Mouse (Mus musculus): ENCODE data around the gene Tgfb2. TPM values are rescaled to one million over a fixed set of nuclear protein-coding genes. Genes with fewer than 3 reads are reported as not detected.

Tgfb2 gene
- 1 to 10 TPM in 1 of 2 experiments, under 1 TPM in 1; 0.42 to 1.5 TPM for polyA plus RNA-seq (2017; shearing (Covaris generic))

DNA sequence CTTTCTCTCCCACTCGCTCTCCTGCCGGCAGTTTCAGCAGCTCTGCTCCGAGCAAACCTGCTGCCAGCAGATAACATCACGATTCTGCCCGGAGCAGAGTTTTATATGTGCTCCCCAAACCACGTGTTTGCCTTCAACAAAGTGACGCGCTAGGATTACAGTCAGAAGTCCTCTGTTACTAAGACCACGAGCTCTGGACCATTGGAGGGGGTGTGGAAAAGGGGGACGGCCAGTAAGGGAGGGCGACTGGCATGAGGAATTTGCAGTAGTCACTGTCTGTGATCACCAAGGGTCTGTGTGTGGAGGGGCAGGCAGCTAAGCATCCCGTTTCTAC is at the start of gene Tgfb2:
Tgfb2 (minus strand) TSS at position 75 of the 334 bp plus-strand sequence.

DNA sequence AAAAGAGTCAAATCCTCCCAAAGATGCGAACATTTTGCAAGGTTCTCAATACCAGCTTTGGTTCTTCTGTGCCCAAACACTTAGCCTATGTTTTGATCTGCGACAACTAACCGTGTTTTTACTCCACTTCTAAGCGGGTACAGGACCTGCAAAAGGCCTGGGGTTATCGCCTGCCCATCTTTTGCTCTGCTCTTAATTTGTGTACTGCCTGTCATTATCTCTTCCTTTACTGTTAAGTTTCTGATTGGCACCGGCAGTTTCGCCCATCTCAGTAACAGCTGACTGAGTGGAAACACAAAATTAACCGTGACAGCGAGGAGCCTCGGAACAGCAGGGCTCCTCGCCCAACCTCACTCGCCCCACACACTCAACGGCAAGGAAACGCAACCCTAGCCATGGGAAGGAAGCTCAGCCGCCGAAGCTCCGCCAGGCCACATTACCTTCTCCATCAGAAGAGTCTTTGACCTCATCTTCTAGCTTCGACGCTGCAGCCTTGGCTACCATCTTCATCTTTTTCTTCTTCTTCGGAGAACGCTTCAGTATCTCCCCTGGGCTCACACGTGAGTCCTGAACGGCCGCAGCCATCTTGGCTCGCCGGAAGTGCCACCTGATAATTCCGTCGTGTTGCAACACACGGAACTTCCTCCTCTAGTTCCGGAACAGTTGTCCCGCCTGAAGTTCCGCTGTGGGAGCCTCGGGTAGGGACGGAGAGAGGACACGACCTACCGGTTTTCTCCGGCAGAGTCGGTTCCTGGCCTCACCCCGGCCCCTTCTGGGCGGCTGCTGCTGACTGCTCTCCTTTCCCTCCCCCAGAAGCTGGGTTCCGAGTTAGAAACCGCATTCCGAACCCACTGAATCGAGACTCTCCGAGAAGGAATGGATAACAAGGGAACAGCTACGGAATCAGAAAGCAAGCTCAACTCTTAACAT is 43.2 kb upstream of the Tgfb2 start, which contains the start of gene Rrp15:
Rrp15 (minus strand) TSS at position 635 of the 930 bp plus-strand sequence.

Other genes with a start within 250 kb of the Tgfb2 start
- gene Rrp15, start 43.4 kb upstream of the Tgfb2 start, polyA plus RNA-seq (2017; shearing (Covaris generic)), result 10 to 100 TPM; 29.2 to 58.9 TPM